Mouse (Mus musculus) cerebellum, adult 9-10 months (tissue): ENCODE measurements around the gene Col23a1.

ENCODE experiments used
- DNase-seq: peaks from one replicate; pipeline ENCODE4 v3.0.0; 2022

Gene Col23a1

GRCm38 (mm10) chr11:51389763-51390162, 100.0 kb downstream of the Col23a1 start:
- DNase-seq, result no peak

- peak; percentile 14 for DNase-seq
Observed at GRCm38 (mm10) chr11:51390521-51390920, 100.8 kb downstream of the Col23a1 start.

- peak; percentile 94 for DNase-seq
Observed at GRCm38 (mm10) chr11:51391548-51391947, 101.8 kb downstream of the Col23a1 start.

- DNase-seq, result no peak
Observed at GRCm38 (mm10) chr11:51394301-51394865, 104.7 kb downstream of the Col23a1 start.

- no peak for DNase-seq
Observed at GRCm38 (mm10) chr11:51396451-51396850, 106.7 kb downstream of the Col23a1 start.

- DNase-seq, result no peak
Observed at GRCm38 (mm10) chr11:51398084-51398483, 108.4 kb downstream of the Col23a1 start.

GRCm38 (mm10) chr11:51400356-51400755, 110.6 kb downstream of the Col23a1 start:
- no peak for DNase-seq

GRCm38 (mm10) chr11:51401481-51402128, 111.9 kb downstream of the Col23a1 start:
- DNase-seq, result no peak

GRCm38 (mm10) chr11:51403886-51404285, 114.2 kb downstream of the Col23a1 start:
- DNase-seq, result no peak

- no peak for DNase-seq
Observed at GRCm38 (mm10) chr11:51404865-51405440, 115.2 kb downstream of the Col23a1 start.

GRCm38 (mm10) chr11:51406531-51406930, 116.8 kb downstream of the Col23a1 start:
- no peak for DNase-seq

GRCm38 (mm10) chr11:51407351-51407750, 117.6 kb downstream of the Col23a1 start:
- no peak for DNase-seq

- no peak for DNase-seq
Observed at GRCm38 (mm10) chr11:51410771-51411170, 121.1 kb downstream of the Col23a1 start.

- DNase-seq, result no peak
Observed at GRCm38 (mm10) chr11:51414520-51414919, 124.8 kb downstream of the Col23a1 start.

GRCm38 (mm10) chr11:51415049-51415688, 125.4 kb downstream of the Col23a1 start:
- DNase-seq, result no peak

GRCm38 (mm10) chr11:51418807-51419206, 129.1 kb downstream of the Col23a1 start:
- DNase-seq, result no peak

GRCm38 (mm10) chr11:51421878-51422277, 132.2 kb downstream of the Col23a1 start:
- DNase-seq, result no peak

GRCm38 (mm10) chr11:51422713-51423112, 133.0 kb downstream of the Col23a1 start:
- no peak for DNase-seq

- no peak for DNase-seq
Observed at GRCm38 (mm10) chr11:51426155-51426554, 136.4 kb downstream of the Col23a1 start.

- no peak for DNase-seq
Observed at GRCm38 (mm10) chr11:51429428-51430179, 139.9 kb downstream of the Col23a1 start.

GRCm38 (mm10) chr11:51430180-51430578, 140.5 kb downstream of the Col23a1 start:
- no peak for DNase-seq

- no peak for DNase-seq
Observed at GRCm38 (mm10) chr11:51431287-51431686, 141.6 kb downstream of the Col23a1 start.

GRCm38 (mm10) chr11:51431968-51432367, 142.2 kb downstream of the Col23a1 start:
- DNase-seq, result no peak
